Mouse (Mus musculus) liver, embryonic 11.5 days (tissue): ENCODE data around the gene Trak1. TPM values are rescaled to one million over a fixed set of nuclear protein-coding genes. Genes with fewer than 3 reads are reported as not detected.

Experiments
- ATAC-seq: fragments of 200-750 bp; cut with Nextera tagmentation; replicated peaks from 2 replicates; pipeline ENCODE4 v1.8.0; 2017; ENCODE audit warnings: moderate number of reproducible peaks, mild to moderate bottlenecking, moderate TSS enrichment, moderate library complexity; ENCODE audit not compliant: low FRiP score
- DNase-seq: peaks from one replicate; pipeline ENCODE4 v3.0.0-alpha.2; 2017; ENCODE audit warnings: low spot score
- H3K27ac ChIP-seq: fragments of 300-500 bp; sonication (generic); 2 replicates; pipeline ENCODE4 v1.5.1; 2014; ENCODE audit warnings: mild to moderate bottlenecking, low read depth, low read length, control low read depth
- H3K27me3 ChIP-seq: fragments of 300-500 bp; sonication (generic); replicated peaks from 2 replicates; pipeline ENCODE4 v1.6.1; 2014; ENCODE audit warnings: low read length, mixed read lengths; ENCODE audit not compliant: control insufficient read depth, insufficient read depth
- H3K36me3 ChIP-seq: fragments of 300-500 bp; sonication (generic); 2 replicates; pipeline ENCODE4 v1.6.1; 2014; ENCODE audit warnings: mild to moderate bottlenecking, low read length, moderate library complexity, mixed read lengths; ENCODE audit not compliant: control insufficient read depth, insufficient read depth
- H3K4me1 ChIP-seq: fragments of 300-500 bp; sonication (generic); replicated peaks from 2 replicates; pipeline ENCODE4 v1.6.1; 2014; ENCODE audit warnings: low read length, mixed read lengths; ENCODE audit not compliant: control insufficient read depth, insufficient read depth
- H3K4me2 ChIP-seq: fragments of 300-500 bp; sonication (generic); 2 replicates; pipeline ENCODE4 v1.6.1; 2014; ENCODE audit warnings: mild to moderate bottlenecking, control low read depth, moderate library complexity
- H3K4me3 ChIP-seq: fragments of 300-500 bp; sonication (generic); 2 replicates; pipeline ENCODE4 v1.5.1; 2014; ENCODE audit warnings: low read depth, low read length, control low read depth
- H3K9ac ChIP-seq: fragments of 300-500 bp; sonication (generic); 2 replicates; pipeline ENCODE4 v1.6.1; 2014; ENCODE audit warnings: low read depth, low read length, control low read depth
- H3K9me3 ChIP-seq: fragments of 300-500 bp; sonication (generic); 2 replicates; pipeline ENCODE4 v1.6.1; 2016; ENCODE audit warnings: low read length, inconsistent platforms, mixed read lengths; ENCODE audit not compliant: control insufficient read depth
- WGBS: fragments of 180-500 bp; shearing (Covaris S2); extraction: QIAGEN DNeasy Blood & Tissue Kit; methylation state at CpG from one replicate; pipeline ENCODE4 v1.1.7; 2014; 5-methylcytosine and 5-hydroxymethylcytosine counted together
- polyA plus RNA-seq: library from polyadenylated mRNA; unstranded; fragments of >200 nt; fragmentation: Nextera tagmentation; extraction: Ambion mirVana; gene quantifications from 2 replicates; pipeline ENCODE4 v1.2.1, GENCODE M21; 2014

Gene Trak1
- polyA plus RNA-seq, 1 experiment from 2014 or later = 11.2 TPM

DNA sequence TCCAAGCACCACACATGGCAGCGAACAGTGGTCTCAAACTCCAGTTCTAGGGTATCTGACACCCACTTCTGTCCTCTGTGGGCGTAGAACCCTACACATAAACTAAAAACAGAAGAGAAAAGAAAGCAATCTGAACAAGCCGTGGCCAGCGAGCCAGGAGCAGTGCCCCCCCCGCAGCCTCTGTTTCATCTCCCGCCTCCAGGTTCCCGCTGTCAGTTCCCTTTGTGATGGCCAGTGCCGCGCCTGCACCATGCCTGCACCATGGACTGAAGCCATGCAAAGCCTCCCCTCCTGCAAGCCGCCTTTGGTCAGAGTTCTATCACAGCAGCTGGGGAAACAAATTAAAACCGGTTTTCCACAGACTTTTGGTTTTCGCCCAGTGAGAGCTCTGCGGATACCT lies 75.8 kb downstream of the Trak1 start:
- no peak overlapping the region for H3K27ac ChIP-seq
- H3K4me2 ChIP-seq = no peak overlapping the region
- 59% methylated on average over 13 of the region's 13 CpGs for WGBS
- H3K9ac ChIP-seq = no peak overlapping the region
- no peaks in the 10 kb centered on the region for H3K36me3 ChIP-seq
- H3K9me3 ChIP-seq = no peaks in the 10 kb centered on the region
- no peak for ATAC-seq
- DNase-seq = no peak
- H3K4me3 ChIP-seq = no peak overlapping the region
- H3K27me3 ChIP-seq = no peaks in the 10 kb centered on the region
- peaks cover 19% of the 10 kb centered on the region for H3K4me1 ChIP-seq

DNA sequence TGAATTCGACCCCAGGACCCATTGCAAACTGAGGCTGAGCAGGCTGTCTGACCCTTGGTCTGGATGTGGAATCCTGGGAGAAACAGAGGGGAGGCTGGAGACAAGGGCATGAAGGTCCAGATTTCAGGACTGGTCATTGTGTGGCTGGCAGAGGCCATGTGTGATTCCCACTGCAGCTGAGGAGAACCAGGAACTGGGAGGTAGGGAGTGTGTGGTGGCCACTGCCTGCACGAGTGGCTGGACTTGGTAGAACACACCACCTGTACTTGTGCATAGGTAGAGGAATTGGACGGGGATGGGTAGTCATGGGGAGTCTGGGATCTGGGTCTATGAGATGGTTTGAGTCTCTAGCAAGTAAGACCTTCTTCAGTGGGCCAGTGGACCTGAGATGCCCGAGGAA lies 76.2 kb downstream of the Trak1 start:
- H3K27ac ChIP-seq = no peak overlapping the region
- H3K27me3 ChIP-seq = no peaks in the 10 kb centered on the region
- H3K9ac ChIP-seq = no peak overlapping the region
- H3K4me2 ChIP-seq = no peak overlapping the region
- H3K4me1 ChIP-seq = peaks cover 19% of the 10 kb centered on the region
- no peaks in the 10 kb centered on the region for H3K9me3 ChIP-seq
- H3K36me3 ChIP-seq = no peaks in the 10 kb centered on the region
- DNase-seq (no peak), ATAC-seq (no peak)
- no peak overlapping the region for H3K4me3 ChIP-seq
- WGBS = 60% methylated on average over 4 of the region's 4 CpGs

- ATAC-seq (no peak), DNase-seq (peak; percentile 54)
- Histone ChIP-seq H3K27me3 (no peaks in the 10 kb centered on the region), H3K4me2 (no peak overlapping the region), H3K9ac (no peak overlapping the region), H3K27ac (no peak overlapping the region), H3K4me3 (no peak overlapping the region), H3K9me3 (no peaks in the 10 kb centered on the region), H3K4me1 (peaks cover 19% of the 10 kb centered on the region), H3K36me3 (no peaks in the 10 kb centered on the region)
- 35% methylated on average over 9 of the region's 9 CpGs for WGBS
Observed at GRCm38 (mm10) chr9:121374076-121374863, 77.0 kb downstream of the Trak1 start.

DNA sequence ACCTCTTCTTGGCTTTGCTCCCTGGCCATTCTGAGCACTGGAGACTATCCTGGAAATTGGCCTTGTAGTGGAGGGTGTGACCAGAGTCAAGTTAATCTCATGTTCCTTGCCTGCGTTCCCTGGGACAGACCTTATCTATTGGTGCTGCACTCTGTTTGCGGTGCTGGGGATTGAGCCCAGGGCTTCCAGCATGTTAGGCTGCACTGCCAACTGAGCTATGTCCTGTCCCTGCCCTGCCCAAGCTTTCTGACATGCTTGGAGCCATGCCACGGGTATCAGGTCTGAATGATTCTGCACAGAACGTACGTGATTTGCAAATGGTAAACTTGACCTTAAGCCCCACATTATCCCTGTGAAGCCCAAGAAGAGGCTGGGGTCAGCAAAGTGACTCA lies 77.6 kb downstream of the Trak1 start:
- Histone ChIP-seq H3K4me1 (peaks cover 19% of the 10 kb centered on the region), H3K4me2 (no peak overlapping the region), H3K27me3 (no peaks in the 10 kb centered on the region), H3K36me3 (no peaks in the 10 kb centered on the region), H3K4me3 (no peak overlapping the region), H3K9ac (no peak overlapping the region), H3K9me3 (no peaks in the 10 kb centered on the region), H3K27ac (no peak overlapping the region)
- WGBS = 74% methylated on average over 5 of the region's 5 CpGs
- ATAC-seq (no peak), DNase-seq (no peak)

GRCm38 (mm10) chr9:121376094-121376493 lies 78.8 kb downstream of the Trak1 start:
- 93% methylated on average over 5 of the region's 5 CpGs for WGBS
- H3K4me3 ChIP-seq = no peak overlapping the region

GRCm38 (mm10) chr9:121380310-121380920 lies 83.1 kb downstream of the Trak1 start:
- no peak for DNase-seq
- no peak for ATAC-seq
- H3K9me3 ChIP-seq = no peaks in the 10 kb centered on the region
- no peak overlapping the region for H3K9ac ChIP-seq
- no peak overlapping the region for H3K4me3 ChIP-seq
- H3K27me3 ChIP-seq = no peaks in the 10 kb centered on the region
- H3K4me1 ChIP-seq = peaks cover 9% of the 10 kb centered on the region
- 76% methylated on average over 11 of the region's 11 CpGs for WGBS
- H3K4me2 ChIP-seq = no peak overlapping the region
- no peak overlapping the region for H3K27ac ChIP-seq
- H3K36me3 ChIP-seq = no peaks in the 10 kb centered on the region

More at GRCm38 (mm10) chr9:121376094-121376493, 78.8 kb downstream of the Trak1 start:
- H3K9me3 ChIP-seq = no peaks in the 10 kb centered on the region
- H3K27me3 ChIP-seq = no peaks in the 10 kb centered on the region
- ATAC-seq (no peak), DNase-seq (no peak)
- peaks cover 12% of the 10 kb centered on the region for H3K4me1 ChIP-seq
- H3K36me3 ChIP-seq = no peaks in the 10 kb centered on the region
- no peak overlapping the region for H3K4me2 ChIP-seq
- H3K9ac ChIP-seq = no peak overlapping the region
- H3K27ac ChIP-seq = no peak overlapping the region

- no peak overlapping the region for H3K4me2 ChIP-seq
- ATAC-seq (no peak), DNase-seq (no peak)
- H3K9me3 ChIP-seq = no peaks in the 10 kb centered on the region
- H3K4me1 ChIP-seq = peaks cover 9% of the 10 kb centered on the region
- no peaks in the 10 kb centered on the region for H3K27me3 ChIP-seq
- no peak overlapping the region for H3K4me3 ChIP-seq
- H3K36me3 ChIP-seq = no peaks in the 10 kb centered on the region
- WGBS = 73% methylated on average over 17 of the region's 17 CpGs
- H3K9ac ChIP-seq = no peak overlapping the region
- no peak overlapping the region for H3K27ac ChIP-seq
Observed at GRCm38 (mm10) chr9:121381678-121382297, 84.5 kb downstream of the Trak1 start.

DNA sequence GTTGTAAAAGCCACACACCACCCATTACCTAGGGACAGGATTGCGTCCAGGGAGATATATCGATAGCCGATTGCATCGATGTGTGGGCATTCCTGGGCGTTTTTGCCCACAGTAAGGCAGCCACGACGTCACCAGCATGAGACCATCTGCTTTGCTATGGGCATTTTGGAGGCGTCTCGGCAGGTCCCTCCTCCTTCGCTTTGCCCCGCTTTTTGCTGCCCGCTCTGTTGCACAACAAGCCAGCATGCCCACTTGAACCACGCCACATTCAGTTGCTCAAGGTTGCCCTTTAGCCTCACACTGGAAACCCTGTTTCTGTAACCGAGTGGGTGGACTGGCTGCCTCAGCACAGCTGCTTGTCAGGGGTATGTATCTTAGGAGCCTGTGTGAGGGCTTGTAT lies 85.3 kb downstream of the Trak1 start:
- H3K4me2 ChIP-seq = no peak overlapping the region
- no peak overlapping the region for H3K4me3 ChIP-seq
- H3K9me3 ChIP-seq = no peaks in the 10 kb centered on the region
- 93% methylated on average over 14 of the region's 14 CpGs for WGBS
- H3K27me3 ChIP-seq = no peaks in the 10 kb centered on the region
- ATAC-seq (no peak), DNase-seq (no peak)
- peaks cover 9% of the 10 kb centered on the region for H3K4me1 ChIP-seq
- H3K9ac ChIP-seq = no peak overlapping the region
- H3K36me3 ChIP-seq = no peaks in the 10 kb centered on the region
- no peak overlapping the region for H3K27ac ChIP-seq
